Mouse (Mus musculus): ENCODE measurements at regions not wholly inside any gene's neighbourhood (a gene's known extent, or its start where the extent isn't known, plus 50 kb on each side); places are given as distances from the start of the nearest gene placed in this dataset.

DNA sequence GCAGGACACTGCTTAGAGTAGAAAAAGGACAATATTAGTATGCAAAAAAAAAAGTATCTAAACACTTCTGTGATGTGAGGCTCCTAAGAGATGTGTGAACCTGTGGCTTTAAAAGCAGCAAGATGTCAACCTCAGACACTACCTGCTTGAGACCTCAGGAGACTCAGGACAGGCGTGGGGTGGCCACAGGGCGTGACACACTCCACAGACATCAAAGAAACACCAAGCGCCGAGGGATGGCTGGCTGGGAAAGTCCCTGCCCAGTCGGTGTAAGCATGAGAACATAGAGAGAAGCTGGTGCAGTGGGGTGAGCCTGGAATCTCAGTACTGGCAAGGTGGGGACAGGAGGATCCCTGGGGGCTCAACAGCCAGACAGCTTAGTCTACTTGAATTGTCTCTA lies 72.0 kb upstream of the Sulf2 start:
- DNase-seq = no peak

DNA sequence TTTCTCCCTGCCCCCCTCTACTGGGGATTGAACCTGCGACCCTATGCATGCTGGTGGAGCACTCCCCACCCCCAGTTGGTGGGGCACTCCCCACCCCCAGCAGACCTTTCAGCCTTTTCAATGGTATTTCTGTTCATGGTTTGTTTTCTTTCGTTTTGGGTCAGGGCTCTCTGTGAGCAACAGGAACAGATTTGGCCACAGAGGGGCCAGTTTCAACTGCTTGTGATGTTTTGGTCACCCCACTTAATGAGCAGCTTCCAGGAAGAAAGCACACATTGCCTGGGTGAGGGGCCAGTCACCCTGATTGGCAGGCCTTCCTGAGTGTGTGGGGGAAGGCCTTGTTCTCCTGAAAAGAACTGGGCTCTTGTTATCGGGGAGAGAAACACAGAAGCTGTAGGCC lies 71.5 kb upstream of the Sulf2 start:
- DNase-seq = no peak

DNA sequence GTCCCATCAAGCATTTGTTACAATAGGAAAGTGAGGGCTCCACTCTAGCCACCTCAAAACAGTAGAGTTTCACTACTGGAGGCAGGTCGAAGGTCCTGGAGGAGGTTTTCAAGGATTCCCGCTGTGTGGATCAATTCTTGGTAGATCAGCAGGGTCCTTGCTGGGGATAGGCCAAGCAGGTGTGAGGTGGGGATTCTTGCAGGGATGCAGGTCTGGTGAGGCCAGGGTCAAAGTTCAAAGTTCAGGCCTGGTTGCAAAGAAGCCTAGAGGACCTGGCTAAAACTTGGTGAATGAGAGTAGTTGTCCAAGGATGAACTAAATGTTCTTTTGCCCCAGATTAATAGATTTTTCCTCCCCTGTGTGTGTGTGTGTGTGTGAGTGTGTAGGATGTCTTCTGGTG lies 70.9 kb upstream of the Sulf2 start:
- peak in 1 of 2 experiments; percentile 25 for DNase-seq

DNA sequence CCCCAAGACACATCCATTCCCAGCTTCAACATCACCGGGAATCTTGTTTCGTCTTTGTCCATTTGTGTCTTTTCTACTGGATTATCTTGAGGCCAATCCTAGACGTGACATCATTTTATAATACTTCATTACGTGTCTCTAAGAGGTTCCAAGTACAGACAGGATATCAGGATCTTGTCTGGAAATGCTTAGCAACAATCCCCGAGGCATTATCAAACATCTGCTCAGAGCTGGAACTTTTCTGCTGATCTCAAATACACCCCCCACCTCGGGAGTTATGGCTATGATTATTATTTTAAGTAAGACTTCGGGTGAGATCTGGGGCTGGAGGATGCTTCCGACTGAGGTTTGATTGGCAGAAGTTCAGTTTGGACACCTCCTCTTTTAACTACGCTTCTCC lies 69.9 kb upstream of the Sulf2 start:
- DNase-seq = no peak

DNA sequence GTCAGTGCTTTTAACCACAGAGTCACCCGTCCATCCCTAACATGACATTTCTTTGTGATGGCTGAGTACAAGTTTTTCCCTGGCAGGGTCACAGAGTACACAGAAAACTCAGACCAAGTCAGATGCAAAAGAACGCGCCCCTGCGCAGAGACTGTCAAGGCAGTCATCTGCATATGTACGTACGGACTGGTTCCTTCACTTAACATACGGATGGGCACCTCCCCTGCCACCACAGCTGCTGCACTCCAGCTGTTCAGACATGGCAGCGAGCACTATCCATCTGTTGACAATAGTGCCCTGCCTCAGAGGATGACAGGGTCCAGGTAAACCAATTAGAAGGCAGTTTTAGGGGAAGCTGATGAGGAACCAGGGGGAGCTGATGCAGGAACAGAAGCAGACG lies 63.3 kb upstream of the Sulf2 start:
- DNase-seq = no peak

DNA sequence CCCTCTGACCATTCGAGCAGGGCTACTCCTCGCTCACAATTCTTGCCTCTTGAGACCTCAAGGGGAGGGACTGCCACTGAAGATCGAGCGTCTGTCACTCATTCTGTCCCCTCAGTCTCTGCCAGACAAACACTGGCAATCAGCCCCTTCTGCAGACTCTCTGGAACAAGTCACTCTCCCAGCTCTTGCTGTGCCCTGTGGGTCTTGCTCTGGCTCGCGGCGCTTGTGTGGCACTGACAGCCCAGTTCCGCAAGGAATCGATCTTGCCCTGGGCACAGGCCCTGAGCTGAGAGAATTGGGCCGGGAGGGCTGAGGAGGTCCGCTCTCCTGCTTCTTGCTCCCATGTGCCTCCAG lies 61.0 kb upstream of the Sulf2 start:
- no peak for DNase-seq

DNA sequence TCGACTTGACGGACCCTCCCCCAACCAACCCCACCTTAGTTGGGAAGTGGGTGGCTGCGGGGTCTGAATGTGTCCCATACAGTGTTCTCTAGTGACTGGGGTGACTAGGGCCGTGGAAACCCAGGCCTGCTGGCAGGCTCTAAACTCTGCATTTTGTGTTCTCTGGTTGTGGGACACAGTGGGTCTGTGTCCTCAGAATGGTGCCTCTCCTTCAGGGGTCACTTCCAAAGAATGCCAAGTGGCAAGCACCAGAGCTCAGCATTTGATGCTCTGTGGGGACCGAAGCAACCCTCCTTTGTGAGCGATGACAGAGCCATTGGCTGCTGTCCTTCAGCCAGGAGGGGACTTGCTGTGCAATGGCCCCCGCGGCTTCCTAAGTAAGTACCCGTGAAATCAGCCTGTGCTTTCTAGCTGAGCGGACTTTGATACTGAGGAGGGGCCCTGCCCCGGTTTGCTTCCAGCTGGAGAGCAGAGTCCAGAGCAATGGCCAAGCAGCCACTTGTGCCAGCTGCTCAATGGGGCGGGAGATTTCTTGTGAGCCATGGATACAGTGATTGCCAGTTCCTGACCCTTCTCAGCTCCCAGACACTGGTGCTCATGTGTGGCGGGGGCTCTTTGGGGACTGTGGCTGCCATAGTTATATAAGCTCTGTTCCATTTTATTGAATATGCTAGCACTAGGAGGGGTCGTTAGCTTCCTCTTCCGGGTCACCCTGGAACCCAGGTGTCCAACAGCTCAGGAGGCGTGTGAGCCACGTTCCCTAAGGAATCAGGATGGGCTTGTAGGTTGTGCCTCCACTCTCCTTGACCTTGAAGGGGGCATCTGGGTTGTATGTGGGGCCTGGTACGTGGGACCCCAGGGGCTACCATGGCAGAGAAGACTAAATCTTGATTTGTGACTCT lies 60.4 kb upstream of the Sulf2 start:
- peak; percentile 88 to 93 for DNase-seq

DNA sequence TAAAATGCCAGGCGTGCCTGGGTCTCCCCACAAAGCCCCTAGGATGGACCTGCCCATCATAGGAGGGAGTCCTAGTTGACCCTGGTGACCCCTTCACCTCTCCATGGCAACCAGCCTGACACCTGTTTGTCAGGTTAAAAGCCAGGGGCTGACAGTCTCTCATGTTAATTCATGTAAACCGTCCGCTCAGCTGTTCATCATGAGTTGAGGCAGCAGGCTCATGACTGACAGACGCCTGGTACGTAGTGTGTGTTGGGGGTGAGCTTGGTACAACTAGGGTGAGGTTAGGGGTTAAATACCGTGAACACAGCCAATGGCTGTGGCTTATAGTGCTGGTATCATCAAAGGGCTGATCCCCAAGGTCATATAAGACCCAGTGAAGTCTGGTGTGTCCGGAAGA lies 59.7 kb upstream of the Sulf2 start:
- no peak for DNase-seq

DNA sequence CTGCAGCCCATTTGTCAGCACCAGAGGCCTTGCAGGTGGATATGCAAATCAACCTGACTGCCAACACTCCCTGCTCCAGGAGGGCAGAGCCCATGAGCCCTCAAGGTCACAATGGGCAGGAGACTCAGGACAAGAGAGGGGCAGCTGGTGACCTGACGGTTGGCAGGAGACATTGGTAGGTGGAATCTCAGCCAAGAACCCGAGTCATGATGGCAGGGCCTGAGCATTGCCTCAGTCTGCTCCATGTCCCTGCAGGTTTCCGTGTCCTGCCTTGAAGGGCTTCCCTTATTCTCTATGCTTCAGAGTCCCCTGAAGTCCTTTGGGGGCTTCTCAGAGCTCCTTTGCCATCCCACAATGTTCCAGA lies 51.7 kb upstream of the Sulf2 start:
- no peak for DNase-seq

DNA sequence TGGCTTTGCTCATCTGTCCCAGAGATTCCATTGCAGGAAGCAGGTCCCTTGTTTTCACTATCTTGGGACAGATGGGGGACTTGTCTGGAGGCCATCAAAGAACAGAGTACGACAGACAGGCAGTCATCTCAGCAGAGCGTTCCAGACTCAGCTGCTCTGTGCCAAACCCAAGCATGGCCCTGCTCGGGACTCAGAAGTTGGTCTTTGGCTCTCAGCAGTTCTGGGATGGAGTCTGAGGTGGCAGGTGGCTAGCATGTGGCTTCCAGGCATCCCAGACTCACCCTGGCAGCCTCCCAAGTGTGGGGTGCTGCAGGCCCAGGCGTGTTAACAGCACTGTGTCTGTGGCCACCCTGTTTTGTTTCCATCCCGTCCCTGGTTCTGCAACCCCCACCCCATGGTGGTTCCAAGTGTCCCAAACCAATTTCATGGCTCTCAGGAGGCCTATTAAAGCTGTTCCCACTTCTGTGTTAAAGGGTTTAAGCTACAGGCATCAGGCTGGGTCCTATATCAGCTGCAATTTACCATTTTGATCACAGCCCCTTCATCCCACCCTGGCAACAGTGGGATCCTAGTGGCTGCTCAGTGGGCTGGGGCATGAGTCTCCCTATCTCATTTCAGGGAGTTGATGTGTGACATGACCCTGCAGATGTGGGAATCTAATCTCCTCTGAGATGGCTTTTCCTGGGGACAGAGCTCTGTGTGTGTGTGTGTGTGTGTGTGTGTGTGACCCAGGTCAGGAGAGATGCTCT lies 51.1 kb upstream of the Sulf2 start:
- no peak for DNase-seq
